Mouse (Mus musculus) myocyte (in vitro differentiated cells): Measurements from ENCODE around the gene Flvcr1.

ENCODE experiments used
- CEBPB ChIP-seq: IDR thresholded peaks from 2 replicates; pipeline ENCODE4 v1.6.1; 2011; ENCODE audit warnings: mild to moderate bottlenecking, moderate library complexity; ENCODE audit not compliant: poor library complexity, insufficient read depth, severe bottlenecking
- E2F4 ChIP-seq: IDR thresholded peaks from one replicate; pipeline ENCODE4 v1.6.1; 2011; ENCODE audit warnings: mild to moderate bottlenecking, control low read depth, moderate library complexity; ENCODE audit not compliant: insufficient read depth
- MAX ChIP-seq: IDR thresholded peaks from one replicate; pipeline ENCODE4 v1.6.1; 2011; ENCODE audit warnings: low read depth, mild to moderate bottlenecking, control low read depth
- MYOD1 ChIP-seq, 3 experiments: IDR thresholded peaks; one replicate each; pipeline ENCODE4 v1.6.1; 2011; ENCODE audit warnings: control low read depth in 2 of 3, low read depth in 2 of 3, mild to moderate bottlenecking in 2 of 3, moderate library complexity in 1 of 3; ENCODE audit not compliant: insufficient read length in 2 of 3, control insufficient read depth in 1 of 3
- MYOG ChIP-seq, 3 experiments: IDR thresholded peaks; one replicate each; pipeline ENCODE4 v1.6.1; 2011; ENCODE audit warnings: control low read depth in 2 of 3, low read depth in 2 of 3, mild to moderate bottlenecking in 2 of 3; ENCODE audit not compliant: insufficient read length in 2 of 3, control insufficient read depth in 1 of 3, insufficient read depth in 1 of 3
- POLR2A ChIP-seq: IDR thresholded peaks from one replicate; pipeline ENCODE4 v1.6.1; 2011; ENCODE audit warnings: low read depth, mild to moderate bottlenecking, control low read depth, moderate library complexity; ENCODE audit not compliant: insufficient read length
- POLR2AphosphoS2 ChIP-seq: IDR thresholded peaks from one replicate; pipeline ENCODE4 v1.6.1; 2011; ENCODE audit warnings: low read depth, control low read depth; ENCODE audit not compliant: insufficient read length
- REST ChIP-seq: IDR thresholded peaks from one replicate; pipeline ENCODE4 v1.6.1; 2011; ENCODE audit warnings: mild to moderate bottlenecking, control low read depth, moderate library complexity; ENCODE audit not compliant: insufficient read depth, insufficient read length
- SRF ChIP-seq: IDR thresholded peaks from one replicate; pipeline ENCODE4 v1.6.1; 2011; ENCODE audit warnings: low read depth; ENCODE audit not compliant: control insufficient read depth, insufficient read length
- TCF12 ChIP-seq: IDR thresholded peaks from one replicate; pipeline ENCODE4 v1.6.1; 2011; ENCODE audit warnings: mild to moderate bottlenecking, control low read depth; ENCODE audit not compliant: poor library complexity, insufficient read depth, severe bottlenecking
- TCF3 ChIP-seq: IDR thresholded peaks from one replicate; pipeline ENCODE4 v1.6.1; 2011; ENCODE audit warnings: low read depth, control low read depth; ENCODE audit not compliant: insufficient read length
- USF1 ChIP-seq: IDR thresholded peaks from one replicate; pipeline ENCODE4 v1.6.1; 2011; ENCODE audit warnings: low read depth, mild to moderate bottlenecking, control low read depth, moderate library complexity

- TF ChIP-seq POLR2A: no peak
- TF ChIP-seq MAX: no peak
- no peak for TF ChIP-seq E2F4
- TF ChIP-seq POLR2AphosphoS2: no peak
- TF ChIP-seq TCF12: no peak
- no peak for TF ChIP-seq REST
- no peak for TF ChIP-seq MYOG (IDR thresholded peaks at IDR 0.05; ENCODE audit: control insufficient read depth in 1 of 3, insufficient read depth in 1 of 3, insufficient read length in 2 of 3, low read depth in 2 of 3)
- TF ChIP-seq TCF3: no peak
- no peak for TF ChIP-seq USF1
- no peak for TF ChIP-seq MYOD1 (IDR thresholded peaks at IDR 0.05; ENCODE audit: control insufficient read depth in 1 of 3, insufficient read length in 2 of 3, low read depth in 2 of 3)
- TF ChIP-seq SRF: no peak
- TF ChIP-seq CEBPB: no peak
These were observed 20.4 kb upstream of the Flvcr1 start for GRCm38 (mm10) chr1:191046231-191046824.
